Mouse (Mus musculus) CH12.LX (cell line): ENCODE data around the gene Atad5. TPM values are rescaled to one million over a fixed set of nuclear protein-coding genes. Genes with fewer than 3 reads are reported as not detected.

ENCODE experiments used
- DNase-seq: peaks from one replicate; pipeline ENCODE4 v3.0.0-alpha.2; 2013; ENCODE audit errors: extremely low read depth
- H3K27ac ChIP-seq: 2 replicates; pipeline ENCODE4 v1.5.1; 2012; ENCODE audit warnings: low read depth, mild to moderate bottlenecking, control low read depth, moderate library complexity; ENCODE audit not compliant: insufficient read depth
- H3K27me3 ChIP-seq: replicated peaks from 2 replicates; pipeline ENCODE3; 2012; ENCODE audit warnings: inconsistent platforms
- H3K36me3 ChIP-seq, 2 experiments: replicated peaks in 1 of 2; 2 replicates each; pipeline versions ENCODE3 to v1.6.1; 2012; ENCODE audit warnings: inconsistent platforms in 1 of 2, low read length in 1 of 2, mild to moderate bottlenecking in 1 of 2, mixed read lengths in 1 of 2, moderate library complexity in 1 of 2; ENCODE audit not compliant: control insufficient read depth in 1 of 2, insufficient read depth in 1 of 2
- H3K4me1 ChIP-seq, 2 experiments: 2 replicates each; pipeline ENCODE4 v1.6.1; 2012; ENCODE audit warnings: inconsistent platforms in 1 of 2, moderate library complexity in 1 of 2; ENCODE audit not compliant: insufficient read depth in 2 of 2, control insufficient read depth in 1 of 2
- H3K4me2 ChIP-seq: 2 replicates; pipeline ENCODE4 v1.6.1; 2012; ENCODE audit warnings: low read depth, mild to moderate bottlenecking, control low read depth; ENCODE audit not compliant: poor library complexity, insufficient read depth, severe bottlenecking
- H3K4me3 ChIP-seq, 3 experiments: fragments of 150-350 bp in 1 of 3; sonication (generic) in 1 of 3; replicated peaks in 1 of 3; 2 replicates each; pipeline versions ENCODE3 to v1.5.1; 2011 to 2012; ENCODE audit warnings: low read depth in 2 of 3, low read length in 2 of 3, mild to moderate bottlenecking in 2 of 3, moderate library complexity in 2 of 3, control low read depth in 1 of 3, improper control_type of control experiment in 1 of 3, inconsistent platforms in 1 of 3, mixed read lengths in 1 of 3; ENCODE audit not compliant: poor library complexity in 1 of 3
- H3K79me2 ChIP-seq: replicated peaks from 2 replicates; pipeline ENCODE4 v1.6.1; 2012; ENCODE audit warnings: mild to moderate bottlenecking, moderate library complexity; ENCODE audit not compliant: control insufficient read depth, poor library complexity, insufficient read depth, severe bottlenecking; ENCODE audit errors: extremely low read depth
- H3K9ac ChIP-seq: 2 replicates; pipeline ENCODE4 v1.6.1; 2012; ENCODE audit warnings: low read depth, mild to moderate bottlenecking, control low read depth, moderate library complexity; ENCODE audit not compliant: insufficient read depth
- H3K9me3 ChIP-seq: replicated peaks from 2 replicates; pipeline ENCODE3; 2012; ENCODE audit warnings: low read length, inconsistent platforms, mixed read lengths
- CTCF ChIP-seq, 2 experiments: IDR thresholded peaks in 1 of 2; conservative IDR thresholded peaks in 1 of 2; 2 replicates each; pipeline ENCODE4 v1.5.1; 2011 to 2012; ENCODE audit warnings: low read depth in 2 of 2, low read length in 2 of 2, improper control_type of control experiment in 1 of 2, inconsistent platforms in 1 of 2, mild to moderate bottlenecking in 1 of 2, moderate library complexity in 1 of 2
- ELF1 ChIP-seq: IDR thresholded peaks from 2 replicates; pipeline ENCODE4 v1.6.1; 2014; ENCODE audit warnings: low read depth, mild to moderate bottlenecking, inconsistent platforms, low read length, improper control_type of control experiment
- EP300 ChIP-seq: IDR thresholded peaks from 2 replicates; pipeline ENCODE4 v1.6.1; 2011; ENCODE audit warnings: low read length, improper control_type of control experiment
- ETS1 ChIP-seq: conservative IDR thresholded peaks from 2 replicates; pipeline ENCODE4 v1.6.1; 2012; ENCODE audit warnings: low read depth, mild to moderate bottlenecking, inconsistent platforms, low read length, improper control_type of control experiment, moderate library complexity
- IRF4 ChIP-seq: IDR thresholded peaks from 2 replicates; pipeline ENCODE4 v1.6.1; 2014; ENCODE audit warnings: low read depth, mild to moderate bottlenecking, inconsistent platforms, low read length, improper control_type of control experiment
- JUND ChIP-seq: conservative IDR thresholded peaks from 2 replicates; pipeline ENCODE4 v1.6.1; 2011; ENCODE audit warnings: low read depth, low read length, improper control_type of control experiment
- KAT2A ChIP-seq: IDR thresholded peaks from 2 replicates; pipeline ENCODE4 v1.6.1; 2012; ENCODE audit warnings: low read length, improper control_type of control experiment, inconsistent platforms; ENCODE audit not compliant: insufficient replicate concordance
- MAX ChIP-seq: IDR thresholded peaks from 2 replicates; pipeline ENCODE4 v1.6.1; 2011; ENCODE audit warnings: low read length, improper control_type of control experiment
- MAZ ChIP-seq: IDR thresholded peaks from 2 replicates; pipeline ENCODE4 v1.6.1; 2012; ENCODE audit warnings: low read depth, mild to moderate bottlenecking, inconsistent platforms, low read length, improper control_type of control experiment, moderate library complexity
- MEF2A ChIP-seq: IDR thresholded peaks from 2 replicates; pipeline ENCODE4 v1.6.1; 2014; ENCODE audit warnings: low read depth, mild to moderate bottlenecking, inconsistent platforms, low read length, improper control_type of control experiment, borderline replicate concordance
- NRF1 ChIP-seq: IDR thresholded peaks from 2 replicates; pipeline ENCODE4 v1.6.1; 2014; ENCODE audit warnings: low read depth, mild to moderate bottlenecking, inconsistent platforms, low read length, improper control_type of control experiment, moderate library complexity
- POLR2AphosphoS2 ChIP-seq: IDR thresholded peaks from 2 replicates; pipeline ENCODE4 v1.6.1; 2011; ENCODE audit warnings: low read depth, low read length, improper control_type of control experiment
- RAD21 ChIP-seq: IDR thresholded peaks from 2 replicates; pipeline ENCODE4 v1.6.1; 2011; ENCODE audit warnings: low read depth, mild to moderate bottlenecking, low read length, improper control_type of control experiment, moderate library complexity
- RCOR1 ChIP-seq: conservative IDR thresholded peaks from 2 replicates; pipeline ENCODE4 v1.6.1; 2012; ENCODE audit warnings: low read depth, mild to moderate bottlenecking, inconsistent platforms, low read length, improper control_type of control experiment
- SIN3A ChIP-seq: IDR thresholded peaks from 2 replicates; pipeline ENCODE4 v1.6.1; 2012; ENCODE audit warnings: low read length, improper control_type of control experiment, inconsistent platforms
- UBTF ChIP-seq: IDR thresholded peaks from 2 replicates; pipeline ENCODE4 v1.6.1; 2012; ENCODE audit warnings: low read depth, mild to moderate bottlenecking, inconsistent platforms, low read length, improper control_type of control experiment, moderate library complexity
- ZKSCAN1 ChIP-seq: IDR thresholded peaks from 2 replicates; pipeline ENCODE4 v1.6.1; 2012; ENCODE audit warnings: low read depth, inconsistent platforms, low read length, improper control_type of control experiment, borderline replicate concordance
- dilution Hi-C: fragments of 300-500 bp; cut with MboI; formaldehyde crosslinking; loops from 2 replicates; pipeline ENCODE4 v1.14.3; 2020; ENCODE audit warnings: low sequenced_read_pairs; ENCODE audit not compliant: extremely low pct_unique_long_range_greater_than_20kb, extremely low pct_ligation_motif_present
- in situ Hi-C: fragments of 300-500 bp; cut with MboI; formaldehyde crosslinking; loops from 3 replicates; pipeline ENCODE4 v1.14.3; 2019; ENCODE audit warnings: low sequenced_read_pairs, low pct_ligation_motif_present, low pct_unique_long_range_greater_than_20kb, mixed read lengths
- polyA plus RNA-seq: library from polyadenylated mRNA; unstranded; fragments of >175 nt; gene quantifications from 2 replicates; pipeline ENCODE4 v1.2.1, GENCODE M21; 2012; ENCODE audit warnings: low read depth; ENCODE audit not compliant: insufficient read length
- total RNA-seq, 2 experiments: library from RNA; depleted of rRNA; stranded (reverse); fragments of 300-350 nt in 1 of 2; fragments of >200 nt in 1 of 2; gene quantifications; 2 replicates each; pipeline ENCODE4 v1.2.3; 2012 to 2014

Gene Atad5
- total and polyA plus RNA-seq, 3 experiments, result 24.0 to 46.3 (median 35.2) TPM

DNA sequence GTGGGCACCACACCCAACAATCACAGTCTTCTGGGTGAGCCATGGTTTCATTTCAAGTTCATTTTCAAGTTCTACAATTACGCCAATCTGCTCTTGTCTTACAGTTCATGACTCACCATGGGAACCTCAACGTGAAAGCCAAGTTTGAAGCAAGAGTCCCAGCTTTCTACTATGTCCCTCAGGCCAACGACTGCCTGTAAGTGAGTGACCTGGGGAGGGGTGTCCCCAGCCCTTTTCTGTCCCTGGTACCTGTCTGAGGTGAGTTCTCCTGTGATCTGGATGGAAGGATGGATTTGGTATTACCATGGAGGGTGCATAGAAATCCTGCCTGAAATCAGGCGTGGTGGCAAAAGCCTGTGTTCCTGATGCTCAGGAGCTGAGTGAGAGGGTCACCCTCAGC, 67.6 kb downstream of the Atad5 start:
- no peaks in the 10 kb centered on the region for H3K36me3 ChIP-seq
- H3K9me3 ChIP-seq, result peaks cover 12% of the 10 kb centered on the region
- H3K9ac ChIP-seq, result no peak overlapping the region
- peaks cover 6 to 22% of the 10 kb centered on the region in 2 experiments for H3K4me1 ChIP-seq
- H3K27me3 ChIP-seq, result no peaks in the 10 kb centered on the region
- in situ Hi-C loops, result no loop called here
- H3K4me2 ChIP-seq, result no peak overlapping the region
- no peak for DNase-seq
- no peak overlapping the region for H3K27ac ChIP-seq
- TF ChIP-seq MAX, result no peak
- TF ChIP-seq JUND, result no peak
- TF ChIP-seq RCOR1, result no peak
- TF ChIP-seq CTCF (conservative IDR thresholded peaks at IDR 0.05 in 1 of 2, IDR thresholded peaks at IDR 0.05 in 1 of 2; ENCODE audit: low read depth in 2 of 2, low read length in 2 of 2), result no peak
- TF ChIP-seq EP300, result no peak
- no peak for TF ChIP-seq MAZ
- TF ChIP-seq ZKSCAN1, result no peak
- no peak for TF ChIP-seq RAD21
- no peak for TF ChIP-seq ELF1
- TF ChIP-seq NRF1, result no peak
- TF ChIP-seq POLR2AphosphoS2, result no peak
- no peak for TF ChIP-seq UBTF
- no peak for TF ChIP-seq KAT2A
- no peak for TF ChIP-seq ETS1
- TF ChIP-seq MEF2A, result no peak
- TF ChIP-seq SIN3A, result no peak
- H3K4me3 ChIP-seq, result no peak overlapping the region
- dilution Hi-C loops, result no loop called here
- no peaks in the 10 kb centered on the region for H3K79me2 ChIP-seq

DNA sequence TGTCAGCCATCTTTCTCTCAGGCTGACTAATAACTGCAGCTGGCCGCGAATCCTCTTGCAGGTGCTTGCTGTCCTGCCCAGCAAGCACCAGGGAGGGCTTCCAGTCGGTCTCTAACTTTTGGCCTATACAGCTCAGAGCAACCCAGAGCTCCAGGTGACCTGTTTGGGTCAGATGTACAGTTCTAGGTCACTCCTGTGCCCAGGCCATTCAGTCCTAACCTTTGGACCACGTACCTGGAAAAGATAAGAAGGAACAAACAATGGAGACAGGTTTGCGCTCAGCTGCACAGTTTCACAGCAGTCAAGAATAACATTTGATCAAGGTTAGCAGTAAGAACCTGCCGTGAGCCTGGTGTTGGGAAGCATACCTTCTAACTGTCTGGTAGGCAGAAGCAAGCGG, 69.8 kb downstream of the Atad5 start:
- no peak for DNase-seq
- H3K36me3 ChIP-seq, result no peaks in the 10 kb centered on the region
- no peak overlapping the region for H3K27ac ChIP-seq
- no peak for TF ChIP-seq SIN3A
- 0 out of 2 replicates have a peak, but pooled peaks have one; percentile 13 for TF ChIP-seq IRF4
- peaks cover 10 to 33% of the 10 kb centered on the region in 2 experiments for H3K4me1 ChIP-seq
- no peaks in the 10 kb centered on the region for H3K79me2 ChIP-seq
- no peaks in the 10 kb centered on the region for H3K27me3 ChIP-seq
- dilution Hi-C loops (no loop called here), in situ Hi-C loops (no loop called here)
- no peak overlapping the region for H3K9ac ChIP-seq
- peaks cover 9% of the 10 kb centered on the region for H3K9me3 ChIP-seq
- H3K4me2 ChIP-seq, result no peak overlapping the region
- no peak overlapping the region for H3K4me3 ChIP-seq
